Mouse (Mus musculus) small intestine, adult 2 months (tissue): ENCODE measurements around the gene Cercam.

Experiments used
- CTCF ChIP-seq: fragments of 200-500 bp; IDR thresholded peaks from 2 replicates; pipeline ENCODE4 v1.5.1; 2012; ENCODE audit warnings: low read depth, mild to moderate bottlenecking, control low read depth, inconsistent platforms, low read length, moderate library complexity, mixed read lengths; ENCODE audit not compliant: insufficient replicate concordance, insufficient read length; ENCODE audit errors: extremely low read depth
- POLR2A ChIP-seq: fragments of 200-500 bp; IDR thresholded peaks from 2 replicates; pipeline ENCODE4 v1.6.1; 2012; ENCODE audit warnings: low read depth, mild to moderate bottlenecking, control low read depth, inconsistent platforms, low read length, moderate library complexity

DNA sequence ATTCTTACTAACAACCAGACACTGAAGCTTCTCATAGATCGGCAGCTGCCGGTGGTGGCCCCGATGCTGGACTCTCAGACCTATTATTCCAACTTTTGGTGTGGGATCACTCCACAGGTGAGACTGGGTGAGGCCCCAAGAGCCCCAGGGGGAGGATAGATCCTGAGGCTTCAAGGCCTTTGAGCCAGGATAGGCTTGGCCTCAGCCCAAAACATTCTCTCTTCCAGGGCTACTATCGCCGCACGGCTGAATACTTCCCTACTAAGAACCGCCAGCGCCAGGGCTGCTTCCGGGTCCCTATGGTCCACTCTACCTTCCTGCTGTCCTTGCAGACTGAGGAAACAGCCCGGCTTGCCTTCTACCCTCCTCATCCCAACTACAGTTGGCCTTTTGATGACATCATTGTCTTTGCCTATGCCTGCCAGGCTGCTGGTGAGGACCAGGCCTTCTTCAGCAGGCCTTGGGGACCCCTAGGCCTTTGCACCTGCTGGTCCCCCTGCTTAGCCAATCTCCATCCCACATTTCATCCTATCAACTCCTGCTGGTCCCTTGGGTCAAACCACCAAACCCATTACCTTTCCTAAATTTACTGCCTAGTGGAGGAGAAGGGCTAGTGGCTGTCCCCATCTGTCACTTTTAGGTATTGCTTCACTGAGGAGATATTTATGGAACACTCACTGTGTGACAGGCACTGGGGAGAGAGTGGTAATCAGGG is 3.8 kb downstream of the Cercam start:
- TF ChIP-seq POLR2A (no peak), CTCF (no peak)
